Mouse (Mus musculus): ENCODE data around the gene Ccdc152.
"Not testable (repeated sequence)": the region's sequence is repeated elsewhere in the genome, so short reads cannot be mapped to it uniquely, and the experiment has no call there.

Gene Ccdc152

GRCm38 (mm10) chr15:3277391-3277790 lies 25.9 kb downstream of the Ccdc152 start:
- peak; percentile 36 for DNase-seq (ENCODE audit: low read depth)

- DNase-seq (ENCODE audit: low read depth), result no peak
Measured at GRCm38 (mm10) chr15:3273191-3273590, 30.1 kb downstream of the Ccdc152 start.

GRCm38 (mm10) chr15:3271216-3271615 lies 32.1 kb downstream of the Ccdc152 start:
- no peak for DNase-seq (ENCODE audit: low read depth)

GRCm38 (mm10) chr15:3270646-3271077 lies 32.7 kb downstream of the Ccdc152 start:
- DNase-seq (ENCODE audit: low read depth), result peak; percentile 90

GRCm38 (mm10) chr15:3269996-3270645 lies 33.2 kb downstream of the Ccdc152 start:
- DNase-seq (ENCODE audit: low read depth), result peak; percentile 9

GRCm38 (mm10) chr15:3269496-3269895 lies 33.8 kb downstream of the Ccdc152 start:
- DNase-seq (ENCODE audit: low read depth), result no peak

- no peak for DNase-seq (ENCODE audit: low read depth)
Measured at GRCm38 (mm10) chr15:3268247-3268646, 35.1 kb downstream of the Ccdc152 start, which contains the start of gene Selenop. Gene Selenop (plus strand): TSS chr15:3268547.

GRCm38 (mm10) chr15:3264828-3265227 lies 38.5 kb downstream of the Ccdc152 start:
- no peak for DNase-seq (ENCODE audit: low read depth)

- DNase-seq (ENCODE audit: low read depth), result no peak
Measured at GRCm38 (mm10) chr15:3264293-3264692, 39.0 kb downstream of the Ccdc152 start.

GRCm38 (mm10) chr15:3262883-3263282 lies 40.4 kb downstream of the Ccdc152 start:
- no peak for DNase-seq (ENCODE audit: low read depth)

GRCm38 (mm10) chr15:3260309-3260708 lies 43.0 kb downstream of the Ccdc152 start:
- DNase-seq (ENCODE audit: low read depth), result no peak

- peak; percentile 3 for DNase-seq (ENCODE audit: low read depth)
Measured at GRCm38 (mm10) chr15:3259025-3259424, 44.3 kb downstream of the Ccdc152 start.

- DNase-seq (ENCODE audit: low read depth), result no peak
Measured at GRCm38 (mm10) chr15:3251718-3252067, 51.6 kb downstream of the Ccdc152 start.

- no peak for DNase-seq (ENCODE audit: low read depth)
Measured at GRCm38 (mm10) chr15:3251031-3251717, 52.2 kb downstream of the Ccdc152 start.

GRCm38 (mm10) chr15:3250620-3251019 lies 52.7 kb downstream of the Ccdc152 start:
- DNase-seq (ENCODE audit: low read depth), result no peak

- DNase-seq (ENCODE audit: low read depth), result not testable (repeated sequence)
Measured at GRCm38 (mm10) chr15:3245036-3245435, 58.3 kb downstream of the Ccdc152 start.

GRCm38 (mm10) chr15:3237963-3238362 lies 65.4 kb downstream of the Ccdc152 start:
- DNase-seq (ENCODE audit: low read depth), result no peak

GRCm38 (mm10) chr15:3236338-3236737 lies 67.0 kb downstream of the Ccdc152 start:
- DNase-seq (ENCODE audit: low read depth), result no peak

- DNase-seq (ENCODE audit: low read depth), result peak; percentile 71
Measured at GRCm38 (mm10) chr15:3233837-3234551, 69.3 kb downstream of the Ccdc152 start.

GRCm38 (mm10) chr15:3232168-3232835 lies 71.0 kb downstream of the Ccdc152 start:
- no peak for DNase-seq (ENCODE audit: low read depth)

GRCm38 (mm10) chr15:3231004-3231403 lies 72.3 kb downstream of the Ccdc152 start:
- peak; percentile 15 for DNase-seq (ENCODE audit: low read depth)
